ENCODE assay signal across 8 mouse cellular contexts in genomic region chr9:66060986-66061385, GRCm38 (mm10). TPM values are rescaled to one million over a fixed set of nuclear protein-coding genes. Genes with fewer than 3 reads are reported as not detected.
DNase-seq lines count a peak whose midpoint lies in the region; ATAC-seq and TF ChIP-seq lines count a peak whose summit lies in the region.

No protein-coding gene starts in this region.

- H3K27me3 ChIP-seq in heart, embryonic 15.5 days: no peaks in the 10 kb centered on the region
- no peaks in the 10 kb centered on the region for H3K27me3 ChIP-seq in hindbrain, embryonic 16.5 days (replicated peaks; ENCODE audit: control insufficient read depth, insufficient read depth, low read length)

- no peak overlapping the region for H3K27ac ChIP-seq in heart, embryonic 15.5 days
- peak overlapping the region; percentile 16; the same call in 1 of the 2 replicates for H3K27ac ChIP-seq in hindbrain, embryonic 16.5 days (ENCODE audit: low read depth, low read length)

- TF ChIP-seq POLR2A in brain, embryonic 14.5 days (IDR thresholded peaks at IDR 0.05; ENCODE audit: borderline replicate concordance, extremely low read depth, insufficient read depth, insufficient read length, poor library complexity, severe bottlenecking): no peak

- TF ChIP-seq CTCF in brain, embryonic 14.5 days (IDR thresholded peaks at IDR 0.05; ENCODE audit: borderline replicate concordance, extremely low read depth, insufficient read depth, insufficient read length): no peak

- DNase-seq in heart, postnatal 14 days: no peak
- peak; percentile 74 for DNase-seq in brain, embryonic 14.5 days (ENCODE audit: low read depth)
- peak; percentile 21 for DNase-seq in neural tube, embryonic 10.5 days (ENCODE audit: extremely low spot score, low spot score)
- DNase-seq in thymus, postnatal 4 days: no peak
- no peak for DNase-seq in thymus, postnatal 10 days (ENCODE audit: low spot score in 2 of 2)
- no peak for DNase-seq in frontal cortex, postnatal 25 days (ENCODE audit: low spot score in 2 of 2)

- ATAC-seq in heart, embryonic 15.5 days (replicated peaks; ENCODE audit: insufficient number of reproducible peaks, insufficient read depth, low FRiP score, low read depth): no peak
- ATAC-seq in hindbrain, embryonic 16.5 days: no peak

- 28% methylated on average over 4 of the region's 4 CpGs for WGBS in heart, embryonic 15.5 days
- 25% methylated on average over 4 of the region's 4 CpGs for WGBS in hindbrain, embryonic 16.5 days

- peak overlapping the region; percentile 85 for H3K9ac ChIP-seq in heart, embryonic 15.5 days
- H3K9ac ChIP-seq in hindbrain, embryonic 16.5 days (ENCODE audit: low read depth, low read length): peak overlapping the region; percentile 89

- H3K4me2 ChIP-seq in heart, embryonic 15.5 days: peak overlapping the region; percentile 70
- peak overlapping the region; percentile 83 for H3K4me2 ChIP-seq in hindbrain, embryonic 16.5 days (ENCODE audit: low read length)

- no peaks in the 10 kb centered on the region for H3K9me3 ChIP-seq in heart, embryonic 15.5 days (replicated peaks)
- no peaks in the 10 kb centered on the region for H3K9me3 ChIP-seq in hindbrain, embryonic 16.5 days (ENCODE audit: control insufficient read depth, low read length)

- H3K4me3 ChIP-seq in heart, embryonic 15.5 days: peak overlapping the region; percentile 70
- peak overlapping the region; percentile 75 for H3K4me3 ChIP-seq in hindbrain, embryonic 16.5 days (ENCODE audit: low read length)

- H3K36me3 ChIP-seq in heart, embryonic 15.5 days: peaks cover 34% of the 10 kb centered on the region
- peaks cover 31% of the 10 kb centered on the region for H3K36me3 ChIP-seq in hindbrain, embryonic 16.5 days (ENCODE audit: control insufficient read depth, insufficient read depth, low read length)

- intact Hi-C loops in heart, postnatal 14 days (cut with DNase I): loop anchor here (2.0 kb wide), 1 partner anchor 64 kb away; no protein-coding TSS in a partner anchor

- peaks cover 17% of the 10 kb centered on the region for H3K4me1 ChIP-seq in heart, embryonic 15.5 days (replicated peaks)
- H3K4me1 ChIP-seq in hindbrain, embryonic 16.5 days (ENCODE audit: control insufficient read depth, insufficient read depth, low read depth, low read length): peaks cover 14% of the 10 kb centered on the region

RNA-seq across cellular contexts. Expression of gene Ppib, which starts 1.0 kb away (rescaled TPM):
- polyA plus RNA-seq in heart, embryonic 15.5 days (2015; fragmentation: Nextera tagmentation; extraction: Ambion mirVana): 354 and 363 TPM in 2 replicates
- total RNA-seq in heart, postnatal 14 days (2021): 100 to 1,000 TPM; 184 to 201 TPM
- 342 and 348 TPM in 2 replicates for polyA plus RNA-seq in brain, embryonic 14.5 days (2012; rRNA removed)
- polyA plus RNA-seq in hindbrain, embryonic 16.5 days (2015; fragmentation: Nextera tagmentation; extraction: Ambion mirVana): 362 and 376 TPM in 2 replicates

RNA-seq across cellular contexts. Expression of gene Snx22, which starts 8.5 kb away (rescaled TPM):
- 0.98 and 1.3 TPM in 2 replicates for polyA plus RNA-seq in heart, embryonic 15.5 days (2015; fragmentation: Nextera tagmentation; extraction: Ambion mirVana)
- total RNA-seq in heart, postnatal 14 days (2021): 1 to 10 TPM in 1 of 2 experiments, under 1 TPM in 1; 0.90 to 1.0 TPM
- polyA plus RNA-seq in brain, embryonic 14.5 days (2012; rRNA removed): 6.2 and 6.8 TPM in 2 replicates
- polyA plus RNA-seq in hindbrain, embryonic 16.5 days (2015; fragmentation: Nextera tagmentation; extraction: Ambion mirVana): 12.9 and 14.7 TPM in 2 replicates

Comparison
In these comparisons a context has a peak if more than half of its experiments do, and no peak if none do; other contexts are left out.
1. DNase-seq: peak in brain, embryonic 14.5 days (single experiment) and neural tube, embryonic 10.5 days (single experiment); none in heart, postnatal 14 days (0 of 2), thymus, postnatal 4 days (single experiment), thymus, postnatal 10 days (0 of 2) and frontal cortex, postnatal 25 days (0 of 2).